Mouse (Mus musculus) activated CD4-positive, CD25-positive, alpha-beta regulatory T cell, adult 4 months (primary cell): Measurements from ENCODE around the gene Cry2. TPM values are rescaled to one million over a fixed set of nuclear protein-coding genes. Genes with fewer than 3 reads are reported as not detected.

Experiments used
- ATAC-seq: one replicate; pipeline ENCODE4 v1.8.0; 2017
- polyA plus RNA-seq, 2 experiments: library from polyadenylated mRNA; unstranded; fragments of 100-300 nt; shearing (Covaris generic); gene quantifications; one replicate each; pipeline ENCODE4 v1.2.1; 2017

Cry2 gene
- polyA plus RNA-seq, 2 experiments from 2014 or later = 4.2 to 6.3 TPM

DNA sequence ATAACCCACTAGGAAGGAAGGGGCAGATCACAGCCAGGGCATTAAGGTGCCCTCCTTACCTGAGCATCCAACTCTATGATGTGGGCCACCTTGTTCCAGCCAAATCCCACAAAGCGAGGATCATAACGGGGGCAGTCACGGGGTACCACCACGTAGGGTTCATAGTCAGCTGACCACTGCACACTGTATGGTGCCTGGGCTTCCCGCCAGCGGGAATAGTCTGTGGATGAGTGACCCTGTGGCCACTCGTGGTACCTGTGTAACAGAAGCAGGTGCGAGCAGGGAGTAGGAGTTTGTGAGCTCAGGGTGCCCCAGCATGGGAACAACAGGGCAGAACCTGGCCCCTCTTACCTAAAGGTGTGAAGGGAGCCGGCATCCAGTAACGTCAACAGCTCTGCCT lies 68.3 kb downstream of the Cry2 start:
- no peak for ATAC-seq

DNA sequence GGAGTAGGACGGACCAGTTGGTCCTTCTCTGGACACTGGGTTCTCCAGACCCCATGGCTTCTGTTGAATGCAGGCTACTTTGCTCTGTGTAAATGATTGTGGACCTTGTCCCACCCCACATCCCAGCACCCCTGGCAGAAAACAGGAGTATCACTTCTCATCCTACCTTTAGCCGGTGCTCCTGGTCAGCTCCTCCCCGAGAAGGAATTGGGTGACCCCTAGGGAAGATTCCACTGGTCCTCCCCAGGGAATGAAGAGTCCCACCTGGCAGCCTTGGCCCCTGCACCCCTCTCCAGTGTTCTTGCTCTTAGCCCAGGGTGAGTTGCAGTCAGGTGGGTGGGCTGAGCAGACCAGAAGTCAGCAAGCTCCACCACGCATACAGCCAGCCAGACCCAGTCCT lies 69.8 kb downstream of the Cry2 start:
- no peak for ATAC-seq

DNA sequence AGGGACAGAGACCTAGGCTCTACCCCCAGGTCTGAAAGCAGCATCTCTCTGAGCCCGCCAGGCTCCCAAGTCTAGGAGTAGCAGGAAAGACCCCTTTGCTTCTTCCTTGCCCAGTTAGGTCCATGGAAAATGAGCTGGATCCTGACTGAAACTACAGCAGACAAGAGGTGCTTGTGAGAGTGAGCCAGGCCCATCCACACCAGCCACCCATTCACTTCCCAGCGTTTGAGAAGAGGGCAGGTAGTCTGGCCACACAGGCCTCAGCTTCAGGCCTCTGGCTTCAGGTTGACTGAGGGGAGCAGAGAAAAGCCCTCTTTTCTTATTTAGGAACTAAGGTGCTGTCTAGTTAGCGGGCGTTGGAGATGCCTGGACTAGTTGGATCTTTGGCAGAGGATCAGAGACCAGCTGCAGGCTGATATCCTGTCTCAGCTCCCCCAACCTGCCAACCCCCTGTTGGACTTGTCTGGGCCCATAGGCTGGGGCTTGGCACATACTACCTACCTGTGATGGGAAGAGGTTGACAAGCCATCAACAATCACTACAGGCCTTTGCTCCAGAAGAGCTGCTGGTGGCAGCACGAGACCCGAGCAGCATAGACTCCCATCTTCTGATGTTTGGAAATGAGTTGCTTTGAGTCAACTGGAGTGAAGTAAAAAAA lies 71.1 kb downstream of the Cry2 start:
- ATAC-seq = no peak

DNA sequence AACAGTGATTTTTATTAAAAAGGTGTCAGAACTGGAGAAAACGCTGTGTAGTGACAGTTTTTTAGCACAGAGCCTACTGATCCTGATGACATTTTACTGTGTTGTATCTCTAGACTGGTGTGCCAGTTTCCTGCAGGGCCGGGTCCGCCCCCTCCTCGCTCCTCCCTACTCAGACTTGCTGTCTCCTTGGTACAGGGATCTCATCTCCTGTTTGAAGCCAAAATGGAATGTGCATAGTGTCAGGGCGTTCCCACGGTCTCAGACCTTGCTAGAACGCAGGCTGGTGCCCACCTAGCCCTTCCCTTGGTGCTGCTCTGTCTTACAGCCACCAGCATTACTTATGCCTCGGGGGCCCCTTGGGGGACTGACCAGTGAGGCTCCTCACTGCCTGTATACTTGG lies 72.0 kb downstream of the Cry2 start:
- no peak for ATAC-seq

DNA sequence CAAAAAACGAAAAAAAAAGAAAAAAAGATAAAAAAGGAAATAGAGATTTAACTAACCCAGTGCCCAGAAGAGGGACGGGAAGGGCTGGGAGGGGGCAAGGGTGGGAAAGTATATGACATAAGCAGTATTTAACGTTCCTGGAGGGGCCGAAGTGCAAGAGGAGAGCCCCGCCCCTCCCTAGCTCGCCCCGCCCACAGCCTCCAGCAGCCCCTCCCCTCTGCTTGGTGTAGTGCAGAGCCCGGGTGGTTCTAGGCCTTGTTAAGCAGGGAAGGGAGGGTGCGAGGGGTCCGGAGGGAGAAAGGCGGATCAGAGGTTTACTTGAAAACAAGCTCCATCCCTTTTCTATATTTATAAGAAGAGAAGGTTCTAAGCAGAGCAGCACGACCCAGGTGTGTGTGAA lies 73.0 kb downstream of the Cry2 start:
- ATAC-seq = no peak

DNA sequence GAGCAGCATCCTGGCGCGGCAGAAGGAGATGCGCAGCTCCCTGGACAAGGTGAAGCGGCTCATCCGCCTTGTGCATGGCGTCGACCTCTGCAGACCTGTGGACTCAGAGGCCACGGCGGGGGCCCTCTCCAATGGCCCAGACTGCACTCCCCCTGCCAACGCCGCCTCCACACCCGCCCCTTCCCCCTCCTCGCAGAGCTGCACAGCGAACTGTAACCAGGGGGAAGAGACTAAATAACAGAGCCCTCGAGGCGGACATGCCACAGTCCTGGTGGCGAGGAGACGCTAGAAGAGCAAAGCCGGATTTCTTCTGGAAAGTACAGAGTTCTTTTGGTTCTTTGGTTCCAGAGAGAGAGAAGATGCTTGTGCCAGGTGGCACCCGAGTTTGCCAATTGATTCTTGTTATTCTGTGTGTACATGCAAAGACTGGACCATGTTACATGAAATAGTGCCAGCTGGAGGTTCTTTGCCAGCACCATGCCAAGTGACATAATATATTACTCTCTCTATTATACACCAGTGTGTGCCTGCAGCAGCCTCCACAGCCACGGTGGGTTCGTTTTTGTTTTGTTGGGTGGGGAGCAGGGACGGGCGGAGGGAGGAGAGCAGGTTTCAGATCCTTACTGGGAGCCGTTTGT lies 73.5 kb downstream of the Cry2 start:
- no peak for ATAC-seq

DNA sequence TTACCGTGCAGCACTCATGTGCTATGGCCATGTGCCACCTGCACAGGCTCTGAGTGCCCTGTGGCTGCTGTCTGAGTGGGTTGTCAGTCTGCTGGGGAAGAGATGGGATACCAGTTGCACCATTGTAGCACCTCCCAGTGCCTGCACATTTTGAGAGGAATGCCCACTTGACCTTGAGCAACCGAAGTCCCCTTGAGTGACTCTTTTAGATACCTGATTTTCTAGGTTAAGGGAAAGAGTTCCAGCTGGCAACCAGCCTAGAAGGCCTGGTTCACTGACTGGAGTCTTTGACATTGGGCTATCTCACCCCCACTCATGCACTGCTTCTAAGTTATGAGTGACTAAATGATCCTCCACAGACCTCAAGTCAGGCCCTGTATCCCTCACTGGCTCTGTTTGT lies 74.5 kb downstream of the Cry2 start:
- no peak for ATAC-seq

DNA sequence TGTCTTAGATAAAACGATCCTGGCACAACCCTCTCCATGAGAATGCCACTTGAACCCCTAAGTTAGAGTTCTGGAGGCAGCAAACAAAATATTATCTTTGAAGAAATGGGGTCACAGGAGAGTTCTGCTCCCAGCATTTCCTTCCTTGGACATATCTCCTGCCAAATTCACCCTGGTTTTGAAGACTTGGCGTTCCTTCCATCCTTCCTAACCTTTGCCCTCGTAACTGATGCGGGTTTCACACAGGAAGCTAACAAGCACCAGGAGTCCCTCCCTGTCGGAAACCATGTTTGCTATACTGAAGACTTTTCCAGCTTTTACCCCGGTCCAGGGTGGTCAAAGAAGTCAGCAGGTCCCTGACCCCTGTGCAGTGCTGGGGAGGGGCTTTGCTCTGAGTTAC lies 79.6 kb downstream of the Cry2 start:
- no peak for ATAC-seq

Other genes with a start within 250 kb of the Cry2 start
- gene Pex16, start 59.4 kb downstream of the Cry2 start, polyA plus RNA-seq = 10 to 100 TPM; 40.0 to 59.3 TPM
- not detected for gene Large2, start 59.2 kb downstream of the Cry2 start, polyA plus RNA-seq
- gene 1700029I15Rik, start 51.5 kb downstream of the Cry2 start, polyA plus RNA-seq = 1 to 10 TPM; 1.1 to 1.2 TPM
- under 1 TPM; 0.36 to 0.45 TPM for gene Mapk8ip1, start 32.8 kb downstream of the Cry2 start, polyA plus RNA-seq
- gene Slc35c1, start 26.5 kb upstream of the Cry2 start, polyA plus RNA-seq = 10 to 100 TPM; 36.6 to 47.3 TPM
- under 1 TPM in 1 of 2 experiments, not detected in 1; 0.20 TPM for gene Chst1, start 165.7 kb upstream of the Cry2 start, polyA plus RNA-seq